32 mouse cellular contexts compared by ENCODE assay signal in the genomic region with DNA sequence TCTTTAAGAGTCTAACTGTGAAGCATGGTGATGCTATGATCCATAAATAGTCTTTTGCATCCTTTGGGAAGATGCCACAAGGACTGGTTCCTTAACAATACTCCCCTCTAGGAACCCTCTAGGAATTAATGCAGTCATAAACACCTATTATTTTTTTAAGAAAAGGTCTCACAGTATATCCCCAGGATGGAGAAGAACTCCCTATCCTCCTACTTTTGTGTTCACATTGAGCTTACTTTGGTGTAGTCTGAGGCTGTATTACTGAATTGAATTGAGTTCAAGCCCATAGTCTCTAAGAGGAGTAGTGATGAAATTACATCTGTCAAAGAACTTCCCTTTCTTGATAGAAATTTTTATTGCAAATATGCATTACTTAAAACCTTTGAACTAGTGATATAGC. TPM values are rescaled to one million over a fixed set of nuclear protein-coding genes. Genes with fewer than 3 reads are reported as not detected.
"Had no signal": no experiment of that assay in that cellular context is flagged by ENCODE, and none has a peak within 500 bp of the region (broad histone marks: within the 10 kb centered on the region; RNA-seq: fewer than 3 reads in every experiment).

A gene (minus strand): TSS at position 101 of the 400 bp plus-strand sequence.

- DNase-seq: heart, postnatal 10 days; heart, postnatal 14 days; heart, postnatal 36 days; heart, postnatal 4 days; kidney, adult 11 months; kidney, adult 18-20 months; kidney, adult 2 months; kidney, adult 8-10 months; kidney, adult 9 months; kidney, postnatal 10 days; kidney, postnatal 14 days; kidney, postnatal 25 days; kidney, postnatal 36 days; kidney, postnatal 4 days; layer of hippocampus, adult 9-11 months; layer of hippocampus, postnatal 36 days had no signal

- ATAC-seq: hindbrain, embryonic 16.5 days; hindbrain, postnatal 0 days; inflammation-experienced regulatory T-cells, adult 6 months; intestine, embryonic 15.5 days; intestine, embryonic 16.5 days; intestine, postnatal 0 days had no signal

RNA-seq across cellular contexts. Expression of the gene that starts here (rescaled TPM):
- total RNA-seq: heart, postnatal 10 days; heart, postnatal 14 days; heart, postnatal 25 days; heart, postnatal 36 days; heart, postnatal 4 days; hematopoietic stem cell, adult 5-6 weeks; hindbrain, postnatal 0 days; layer of hippocampus, adult 18-20 months; layer of hippocampus, adult 2 months; layer of hippocampus, adult 8-10 months; layer of hippocampus, postnatal 10 days; layer of hippocampus, postnatal 14 days; layer of hippocampus, postnatal 25 days; layer of hippocampus, postnatal 36 days; left cerebral cortex, adult 18-20 months; left cerebral cortex, adult 2 months had no signal
